8 mouse cellular contexts compared by ENCODE assay signal in the genomic region with DNA sequence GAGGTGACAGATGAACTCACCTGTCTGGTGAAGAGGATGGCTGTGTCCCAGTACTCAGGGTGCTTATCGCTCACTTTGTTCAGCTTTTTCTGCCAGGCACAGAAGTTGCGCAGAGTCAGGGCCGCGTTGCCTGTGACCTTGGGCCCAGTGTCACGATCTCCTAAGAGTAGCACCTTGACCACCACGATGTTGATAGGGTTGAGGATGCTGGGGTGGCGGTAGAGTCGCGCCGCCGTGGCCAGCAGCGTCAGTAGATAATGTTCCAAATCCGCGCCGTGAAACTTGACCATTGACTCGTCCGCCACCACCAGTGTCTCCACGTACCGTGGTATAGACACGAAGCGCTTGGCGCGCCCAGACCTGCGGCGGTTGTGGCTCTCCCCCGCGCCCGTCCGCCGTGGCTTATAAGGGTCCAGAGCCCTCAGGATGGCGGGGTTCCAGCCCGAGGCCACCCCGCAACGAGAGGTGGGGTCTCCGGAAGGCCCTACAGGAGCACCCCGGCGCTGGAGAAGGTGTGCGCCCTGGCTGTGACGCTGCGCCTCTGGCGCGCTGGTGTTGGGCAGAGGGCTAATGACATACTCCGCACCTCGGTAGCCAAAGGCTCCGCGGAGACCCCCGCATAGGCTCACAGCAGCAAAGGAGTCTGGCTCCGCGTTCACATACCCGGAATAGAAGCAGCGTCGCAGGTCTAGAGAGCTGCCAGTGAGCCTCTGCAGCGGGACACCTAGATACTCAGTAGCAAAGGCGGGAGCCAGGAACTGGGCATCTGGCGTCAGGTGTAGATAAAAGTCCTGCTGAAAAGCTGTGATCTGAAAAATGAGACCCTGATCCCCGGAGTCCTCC. TPM values are rescaled to one million over a fixed set of nuclear protein-coding genes. Genes with fewer than 3 reads are reported as not detected.
DNase-seq lines count a peak whose midpoint lies in the region; ATAC-seq and TF ChIP-seq lines count a peak whose summit lies in the region.

No protein-coding gene starts in this region.

- peak overlapping the region; percentile 57 for H3K4me3 ChIP-seq in lung, embryonic 14.5 days (ENCODE audit: low read depth, low read length)
- H3K4me3 ChIP-seq in forebrain, embryonic 13.5 days = peak overlapping the region; percentile 56
- peak overlapping the region; percentile 50 for H3K4me3 ChIP-seq in intestine, postnatal 0 days (ENCODE audit: low read depth, low read length)
- peak overlapping the region; percentile 61 for H3K4me3 ChIP-seq in olfactory bulb, adult 2 months (ENCODE audit: insufficient read depth, low read depth, low read length)

- no peak for TF ChIP-seq CTCF in lung, embryonic 14.5 days (IDR thresholded peaks at IDR 0.05; ENCODE audit: low read depth)
- no peak for TF ChIP-seq CTCF in intestine, postnatal 0 days (IDR thresholded peaks at IDR 0.05; ENCODE audit: low read depth)
- no peak for TF ChIP-seq CTCF in olfactory bulb, adult 2 months (IDR thresholded peaks at IDR 0.05; ENCODE audit: insufficient read depth, low read depth, low read length)

- peak; percentile 41 for DNase-seq in lung, embryonic 14.5 days
- DNase-seq in lung, postnatal 36 days = no peak
- no peak for DNase-seq in urinary bladder, postnatal 14 days (ENCODE audit: low spot score)
- DNase-seq in lung, postnatal 25 days (ENCODE audit: low spot score) = no peak
- DNase-seq in spleen, postnatal 14 days (ENCODE audit: low spot score in 2 of 2) = no peak

- H3K9me3 ChIP-seq in lung, embryonic 14.5 days (ENCODE audit: low read depth, low read length) = no peaks in the 10 kb centered on the region
- H3K9me3 ChIP-seq in forebrain, embryonic 13.5 days (replicated peaks) = no peaks in the 10 kb centered on the region
- no peaks in the 10 kb centered on the region for H3K9me3 ChIP-seq in intestine, postnatal 0 days (ENCODE audit: control insufficient read depth)

- peak overlapping the region; percentile 43 for H3K9ac ChIP-seq in lung, embryonic 14.5 days
- H3K9ac ChIP-seq in forebrain, embryonic 13.5 days = peak overlapping the region; percentile 59
- H3K9ac ChIP-seq in intestine, postnatal 0 days (ENCODE audit: low read depth, low read length) = 0 out of 2 replicates have a peak overlapping the region, but pooled peaks have one; percentile 26

- H3K27ac ChIP-seq in lung, embryonic 14.5 days (ENCODE audit: low read depth) = no peak overlapping the region
- no peak overlapping the region for H3K27ac ChIP-seq in forebrain, embryonic 13.5 days
- H3K27ac ChIP-seq in intestine, postnatal 0 days (ENCODE audit: low read depth, low read length) = no peak overlapping the region
- peak overlapping the region; percentile 29; the same call in 1 of the 2 replicates for H3K27ac ChIP-seq in olfactory bulb, adult 2 months (ENCODE audit: insufficient read depth, low read depth, low read length)

- peaks cover 32% of the 10 kb centered on the region for H3K27me3 ChIP-seq in lung, embryonic 14.5 days (ENCODE audit: insufficient read depth, low read length)
- peaks cover 42% of the 10 kb centered on the region for H3K27me3 ChIP-seq in forebrain, embryonic 13.5 days
- peaks cover 32% of the 10 kb centered on the region for H3K27me3 ChIP-seq in intestine, postnatal 0 days (replicated peaks; ENCODE audit: control insufficient read depth, insufficient read depth, low read length)

- TF ChIP-seq POLR2A in olfactory bulb, adult 2 months (IDR thresholded peaks at IDR 0.05; ENCODE audit: insufficient read depth, low read depth, low read length) = no peak

- H3K36me3 ChIP-seq in lung, embryonic 14.5 days (ENCODE audit: insufficient read depth) = no peaks in the 10 kb centered on the region
- no peaks in the 10 kb centered on the region for H3K36me3 ChIP-seq in forebrain, embryonic 13.5 days (ENCODE audit: poor library complexity, severe bottlenecking)
- no peaks in the 10 kb centered on the region for H3K36me3 ChIP-seq in intestine, postnatal 0 days (ENCODE audit: control insufficient read depth, insufficient read depth)

- WGBS in lung, embryonic 14.5 days = 3% methylated on average over 56 of the region's 56 CpGs
- WGBS in forebrain, embryonic 13.5 days = 5% methylated on average over 56 of the region's 56 CpGs
- 5% methylated on average over 56 of the region's 56 CpGs for WGBS in intestine, postnatal 0 days
- WGBS in olfactory bulb, adult 2 months = 6% methylated on average over 56 of the region's 56 CpGs

- peak overlapping the region; percentile 94 for H3K4me2 ChIP-seq in lung, embryonic 14.5 days
- H3K4me2 ChIP-seq in forebrain, embryonic 13.5 days = peak overlapping the region; percentile 92
- peak overlapping the region; percentile 79 for H3K4me2 ChIP-seq in intestine, postnatal 0 days (replicated peaks; ENCODE audit: low read depth)

- peak; percentile 8; the same call in 1 of the 2 replicates for ATAC-seq in lung, embryonic 14.5 days (ENCODE audit: insufficient read depth)
- ATAC-seq in forebrain, embryonic 13.5 days = peak; percentile 57
- peak; percentile 21; the same call in 1 of the 2 replicates for ATAC-seq in intestine, postnatal 0 days

- H3K4me1 ChIP-seq in lung, embryonic 14.5 days (ENCODE audit: insufficient read depth) = peaks cover 6% of the 10 kb centered on the region; the same call in 1 of the 2 replicates
- peaks cover 22% of the 10 kb centered on the region for H3K4me1 ChIP-seq in forebrain, embryonic 13.5 days
- H3K4me1 ChIP-seq in intestine, postnatal 0 days (replicated peaks; ENCODE audit: control insufficient read depth, insufficient read depth, low read length) = no peaks in the 10 kb centered on the region
- H3K4me1 ChIP-seq in olfactory bulb, adult 2 months (ENCODE audit: control insufficient read depth, insufficient read depth, low read length) = peaks cover 31% of the 10 kb centered on the region

RNA-seq across cellular contexts. Expression of gene Adamts15, which starts 0.8 kb away (rescaled TPM):
- 6.2 and 6.4 TPM in 2 replicates for polyA plus RNA-seq in lung, embryonic 14.5 days (2014; fragmentation: Nextera tagmentation; extraction: Ambion mirVana)
- 1.6 and 1.9 TPM in 2 replicates for polyA plus RNA-seq in forebrain, embryonic 13.5 days (2015; fragmentation: Nextera tagmentation; extraction: Ambion mirVana)
- 0.91 and 0.95 TPM in 2 replicates for polyA plus RNA-seq in intestine, postnatal 0 days (2015; fragmentation: Nextera tagmentation; extraction: Ambion mirVana)
- not detected in 2 replicates for polyA plus RNA-seq in olfactory bulb, adult 2 months (2012; ENCODE audit: insufficient read depth, insufficient read length, low replicate concordance, missing spikeins)

RNA-seq across cellular contexts. Expression of gene Adamts8, which starts 20.9 kb away (rescaled TPM):
- polyA plus RNA-seq in lung, embryonic 14.5 days (2014; fragmentation: Nextera tagmentation; extraction: Ambion mirVana) = 2.0 and 3.1 TPM in 2 replicates
- polyA plus RNA-seq in forebrain, embryonic 13.5 days (2015; fragmentation: Nextera tagmentation; extraction: Ambion mirVana) = 0.40 and 0.65 TPM in 2 replicates
- polyA plus RNA-seq in intestine, postnatal 0 days (2015; fragmentation: Nextera tagmentation; extraction: Ambion mirVana) = 4.1 and 4.7 TPM in 2 replicates
- polyA plus RNA-seq in olfactory bulb, adult 2 months (2012; ENCODE audit: insufficient read depth, insufficient read length, low replicate concordance, missing spikeins) = not detected in 2 replicates
